12 mouse cellular contexts compared by ENCODE assay signal in the genomic region with DNA sequence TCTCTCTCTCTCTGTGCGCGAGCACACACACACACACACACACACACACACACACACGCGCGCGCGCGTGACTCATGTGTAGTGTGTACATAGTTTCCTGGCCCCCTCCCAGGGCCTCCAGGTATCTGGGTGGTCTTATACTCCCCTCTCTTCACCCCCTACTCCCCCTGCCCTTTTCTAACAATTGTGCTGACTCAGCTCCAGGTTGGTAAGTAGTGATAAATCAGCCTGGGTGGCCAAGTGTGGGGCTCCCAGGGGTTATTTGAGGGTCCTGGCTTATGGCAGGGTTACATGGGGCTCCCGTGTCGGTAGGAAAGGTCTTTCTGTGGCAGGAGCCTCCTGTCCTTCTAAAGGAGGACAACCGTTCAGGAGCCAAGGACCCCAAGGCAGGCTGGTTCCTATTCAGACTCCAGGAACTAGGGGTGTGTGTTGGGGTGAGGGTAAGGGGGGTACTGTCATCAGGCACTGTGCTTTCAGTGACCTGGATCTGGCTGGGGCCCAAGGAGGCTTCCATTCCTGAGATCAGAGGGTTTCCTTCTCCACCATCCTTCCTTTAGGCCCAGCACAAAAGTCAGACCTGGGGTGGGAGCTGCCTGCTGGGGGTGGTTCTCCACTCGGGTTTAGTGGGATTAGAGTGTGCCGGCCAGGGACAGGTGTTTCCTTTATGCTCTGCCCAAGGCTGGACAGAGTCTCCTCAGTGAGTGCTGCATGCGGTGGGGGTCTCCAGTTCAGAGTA. TPM values are rescaled to one million over a fixed set of nuclear protein-coding genes. Genes with fewer than 3 reads are reported as not detected.
DNase-seq lines count a peak whose midpoint lies in the region; ATAC-seq and TF ChIP-seq lines count a peak whose summit lies in the region.
"Had no signal": no experiment of that assay in that cellular context is flagged by ENCODE, and none has a peak within 500 bp of the region (broad histone marks: within the 10 kb centered on the region; RNA-seq: fewer than 3 reads in every experiment).

No protein-coding gene starts in this region.

- no peak overlapping the region; the same call in 1 of the 2 replicates for H3K27ac ChIP-seq in hindbrain, embryonic 11.5 days (ENCODE audit: low read depth, low read length)
- no peak overlapping the region for H3K27ac ChIP-seq in hindbrain, embryonic 16.5 days (ENCODE audit: low read depth, low read length)
- no peak overlapping the region for H3K27ac ChIP-seq in neural tube, embryonic 12.5 days
- H3K27ac ChIP-seq in embryonic facial prominence, embryonic 13.5 days: 0 out of 2 replicates have a peak overlapping the region, but pooled peaks have one; percentile 33
- no peak overlapping the region for H3K27ac ChIP-seq in stomach, postnatal 0 days (replicated peaks)
- no peak overlapping the region for H3K27ac ChIP-seq in layer of hippocampus, adult 2 months
- H3K27ac ChIP-seq: hindbrain, postnatal 0 days had no signal

- no peaks in the 10 kb centered on the region for H3K9me3 ChIP-seq in hindbrain, embryonic 11.5 days (ENCODE audit: control insufficient read depth, low read length)
- no peaks in the 10 kb centered on the region for H3K9me3 ChIP-seq in hindbrain, embryonic 16.5 days (ENCODE audit: control insufficient read depth, low read length)
- H3K9me3 ChIP-seq in neural tube, embryonic 12.5 days: no peaks in the 10 kb centered on the region
- no peaks in the 10 kb centered on the region for H3K9me3 ChIP-seq in embryonic facial prominence, embryonic 13.5 days
- H3K9me3 ChIP-seq in stomach, postnatal 0 days (ENCODE audit: control insufficient read depth, low read length): no peaks in the 10 kb centered on the region

- 72% methylated on average over 12 of the region's 14 CpGs for WGBS in hindbrain, embryonic 11.5 days
- WGBS in hindbrain, embryonic 16.5 days: 71% methylated on average over 14 of the region's 14 CpGs
- WGBS in neural tube, embryonic 12.5 days: 78% methylated on average over 14 of the region's 14 CpGs
- WGBS in embryonic facial prominence, embryonic 13.5 days: 62% methylated on average over 13 of the region's 14 CpGs
- WGBS in stomach, postnatal 0 days: 65% methylated on average over 14 of the region's 14 CpGs

- no peak for TF ChIP-seq EP300 in stomach, postnatal 0 days (optimal IDR thresholded peaks at IDR 0.05)

- ATAC-seq in hindbrain, embryonic 11.5 days (ENCODE audit: low FRiP score): 0 out of 2 replicates have a peak, but pooled peaks have one; percentile 38
- ATAC-seq in hindbrain, embryonic 16.5 days: no peak
- 0 out of 2 replicates have a peak, but pooled peaks have one; percentile 31 for ATAC-seq in neural tube, embryonic 12.5 days (ENCODE audit: low FRiP score, low read depth)
- ATAC-seq in embryonic facial prominence, embryonic 13.5 days (ENCODE audit: insufficient number of reproducible peaks, insufficient read depth, low FRiP score, low TSS enrichment, low read depth): no peak
- ATAC-seq in stomach, postnatal 0 days (ENCODE audit: low FRiP score, low TSS enrichment): no peak
- ATAC-seq: CD4-positive, CD25-positive, alpha-beta regulatory T cell, adult 4 months; hindbrain, postnatal 0 days had no signal

- no peak overlapping the region for H3K4me2 ChIP-seq in hindbrain, embryonic 11.5 days (replicated peaks; ENCODE audit: low read depth, low read length)
- no peak overlapping the region for H3K4me2 ChIP-seq in hindbrain, embryonic 16.5 days (ENCODE audit: low read length)
- H3K4me2 ChIP-seq in neural tube, embryonic 12.5 days (replicated peaks): no peak overlapping the region
- no peak overlapping the region for H3K4me2 ChIP-seq in embryonic facial prominence, embryonic 13.5 days
- H3K4me2 ChIP-seq in stomach, postnatal 0 days (replicated peaks; ENCODE audit: low read depth): no peak overlapping the region

- no peaks in the 10 kb centered on the region for H3K36me3 ChIP-seq in hindbrain, embryonic 11.5 days (ENCODE audit: control insufficient read depth, insufficient read depth, low read length)
- no peaks in the 10 kb centered on the region for H3K36me3 ChIP-seq in hindbrain, embryonic 16.5 days (ENCODE audit: control insufficient read depth, insufficient read depth, low read length)
- no peaks in the 10 kb centered on the region for H3K36me3 ChIP-seq in neural tube, embryonic 12.5 days
- no peaks in the 10 kb centered on the region for H3K36me3 ChIP-seq in embryonic facial prominence, embryonic 13.5 days
- no peaks in the 10 kb centered on the region for H3K36me3 ChIP-seq in stomach, postnatal 0 days (ENCODE audit: control insufficient read depth, insufficient read depth, low read length)

- H3K4me3 ChIP-seq in hindbrain, embryonic 11.5 days (ENCODE audit: low read depth, low read length): no peak overlapping the region
- H3K4me3 ChIP-seq in hindbrain, embryonic 16.5 days (ENCODE audit: low read length): no peak overlapping the region
- no peak overlapping the region for H3K4me3 ChIP-seq in neural tube, embryonic 12.5 days
- no peak overlapping the region for H3K4me3 ChIP-seq in embryonic facial prominence, embryonic 13.5 days
- H3K4me3 ChIP-seq in stomach, postnatal 0 days (ENCODE audit: low read depth, low read length): no peak overlapping the region
- H3K4me3 ChIP-seq in layer of hippocampus, adult 2 months: no peak overlapping the region

- no peaks in the 10 kb centered on the region; the same call in 1 of the 2 replicates for H3K27me3 ChIP-seq in hindbrain, embryonic 11.5 days (ENCODE audit: control insufficient read depth, insufficient read depth, low read length)
- H3K27me3 ChIP-seq in hindbrain, embryonic 16.5 days (replicated peaks; ENCODE audit: control insufficient read depth, insufficient read depth, low read length): 0 out of 2 replicates have a peak, but pooled peaks cover 2% of the 10 kb centered on the region
- no peaks in the 10 kb centered on the region for H3K27me3 ChIP-seq in neural tube, embryonic 12.5 days (replicated peaks)
- no peaks in the 10 kb centered on the region for H3K27me3 ChIP-seq in embryonic facial prominence, embryonic 13.5 days
- no peaks in the 10 kb centered on the region for H3K27me3 ChIP-seq in stomach, postnatal 0 days (ENCODE audit: control insufficient read depth, insufficient read depth, low read length)

- peaks cover 10% of the 10 kb centered on the region for H3K4me1 ChIP-seq in hindbrain, embryonic 11.5 days (replicated peaks; ENCODE audit: control insufficient read depth, insufficient read depth, low read length)
- H3K4me1 ChIP-seq in hindbrain, embryonic 16.5 days (ENCODE audit: control insufficient read depth, insufficient read depth, low read depth, low read length): peaks cover 4% of the 10 kb centered on the region; the same call in 1 of the 2 replicates
- peaks cover 28% of the 10 kb centered on the region for H3K4me1 ChIP-seq in neural tube, embryonic 12.5 days
- H3K4me1 ChIP-seq in embryonic facial prominence, embryonic 13.5 days: peaks cover 30% of the 10 kb centered on the region
- H3K4me1 ChIP-seq in stomach, postnatal 0 days (replicated peaks; ENCODE audit: control insufficient read depth, insufficient read depth): peaks cover 4% of the 10 kb centered on the region; the same call in 1 of the 2 replicates

- no peak for TF ChIP-seq CTCF in stomach, postnatal 0 days (IDR thresholded peaks at IDR 0.05; ENCODE audit: low read depth)
- no peak for TF ChIP-seq CTCF in layer of hippocampus, adult 2 months (conservative IDR thresholded peaks at IDR 0.05)

- no peak for DNase-seq in hindbrain, embryonic 11.5 days (ENCODE audit: low spot score)
- no peak for DNase-seq in neural tube, embryonic 10.5 days (ENCODE audit: extremely low spot score, low spot score)
- DNase-seq in stomach, postnatal 0 days (ENCODE audit: low spot score): no peak
- no peak for DNase-seq in layer of hippocampus, adult 2 months (ENCODE audit: low spot score in 2 of 2)
- DNase-seq: cerebellum, adult 11-12 months; kidney, postnatal 10 days; right cerebral cortex, postnatal 25 days had no signal

- no peak overlapping the region for H3K9ac ChIP-seq in hindbrain, embryonic 11.5 days (ENCODE audit: low read depth, low read length)
- no peak overlapping the region for H3K9ac ChIP-seq in hindbrain, embryonic 16.5 days (ENCODE audit: low read depth, low read length)
- 0 out of 2 replicates have a peak overlapping the region, but pooled peaks have one; percentile 40 for H3K9ac ChIP-seq in neural tube, embryonic 12.5 days
- H3K9ac ChIP-seq in embryonic facial prominence, embryonic 13.5 days: no peak overlapping the region
- H3K9ac ChIP-seq in stomach, postnatal 0 days (ENCODE audit: low read length): 0 out of 2 replicates have a peak overlapping the region, but pooled peaks have one; percentile 13

RNA-seq across cellular contexts. Expression of a gene that starts 52.7 kb away (rescaled TPM):
- polyA plus RNA-seq in hindbrain, embryonic 11.5 days (2014; fragmentation: Nextera tagmentation; extraction: Ambion mirVana): 1.7 and 2.5 TPM in 2 replicates
- polyA plus RNA-seq in hindbrain, embryonic 16.5 days (2015; fragmentation: Nextera tagmentation; extraction: Ambion mirVana): 1.3 and 2.2 TPM in 2 replicates
- polyA plus RNA-seq in neural tube, embryonic 12.5 days (2016; fragmentation: Nextera tagmentation; extraction: Ambion mirVana): 0.99 and 2.0 TPM in 2 replicates
- 0.69 and 0.84 TPM in 2 replicates for polyA plus RNA-seq in embryonic facial prominence, embryonic 13.5 days (2015; fragmentation: Nextera tagmentation; extraction: Ambion mirVana)
- polyA plus RNA-seq in stomach, postnatal 0 days (2015; fragmentation: Nextera tagmentation; extraction: Ambion mirVana): 17.8 and 21.2 TPM in 2 replicates
- total RNA-seq in layer of hippocampus, adult 2 months (2021): under 1 TPM; 0.29 to 0.97 TPM
- polyA plus RNA-seq: CD4-positive, CD25-positive, alpha-beta regulatory T cell, adult 4 months had no signal

Comparison
In these comparisons a context has a peak if more than half of its experiments do, and no peak if none do; other contexts are left out.
1. ATAC-seq: peak in hindbrain, embryonic 11.5 days (single experiment) and neural tube, embryonic 12.5 days (single experiment); none in hindbrain, embryonic 16.5 days (single experiment), embryonic facial prominence, embryonic 13.5 days (single experiment) and stomach, postnatal 0 days (single experiment).
2. H3K9ac ChIP-seq: peak in neural tube, embryonic 12.5 days (single experiment) and stomach, postnatal 0 days (single experiment); none in hindbrain, embryonic 11.5 days (single experiment), hindbrain, embryonic 16.5 days (single experiment) and embryonic facial prominence, embryonic 13.5 days (single experiment).